Mouse (Mus musculus) olfactory bulb, adult 2 months (tissue): ENCODE data around the gene Abca15. TPM values are rescaled to one million over a fixed set of nuclear protein-coding genes. Genes with fewer than 3 reads are reported as not detected.

Experiments used
- H3K27ac ChIP-seq: fragments of 200-500 bp; 2 replicates; pipeline ENCODE4 v1.5.1; 2012; ENCODE audit warnings: low read depth, low read length; ENCODE audit not compliant: insufficient read depth
- H3K4me1 ChIP-seq: fragments of 200-500 bp; 2 replicates; pipeline ENCODE4 v1.6.1; 2012; ENCODE audit warnings: low read length; ENCODE audit not compliant: control insufficient read depth, insufficient read depth
- H3K4me3 ChIP-seq: fragments of 200-500 bp; 2 replicates; pipeline ENCODE4 v1.5.1; 2012; ENCODE audit warnings: mild to moderate bottlenecking, low read depth, low read length, moderate library complexity; ENCODE audit not compliant: insufficient read depth
- CTCF ChIP-seq: fragments of 200-500 bp; IDR thresholded peaks from 2 replicates; pipeline ENCODE4 v1.5.1; 2012; ENCODE audit warnings: low read depth, mild to moderate bottlenecking, low read length, moderate library complexity; ENCODE audit not compliant: insufficient read depth
- POLR2A ChIP-seq: fragments of 200-500 bp; IDR thresholded peaks from 2 replicates; pipeline ENCODE4 v1.6.1; 2012; ENCODE audit warnings: mild to moderate bottlenecking, low read depth, low read length, moderate library complexity; ENCODE audit not compliant: insufficient read depth
- WGBS: fragments of 180-500 bp; shearing (Covaris S2); methylation state at CpG from one replicate; pipeline ENCODE4 v1.1.7; 2018; 5-methylcytosine and 5-hydroxymethylcytosine counted together
- polyA plus RNA-seq: library from polyadenylated mRNA; stranded (reverse); fragments of >200 nt; gene quantifications from 2 replicates; pipeline ENCODE4 v1.2.4, GENCODE M21; 2012; ENCODE audit warnings: low replicate concordance; ENCODE audit not compliant: missing spikeins, insufficient read depth, insufficient read length

The Abca15 gene
- polyA plus RNA-seq, 1 experiment, result not detected

DNA sequence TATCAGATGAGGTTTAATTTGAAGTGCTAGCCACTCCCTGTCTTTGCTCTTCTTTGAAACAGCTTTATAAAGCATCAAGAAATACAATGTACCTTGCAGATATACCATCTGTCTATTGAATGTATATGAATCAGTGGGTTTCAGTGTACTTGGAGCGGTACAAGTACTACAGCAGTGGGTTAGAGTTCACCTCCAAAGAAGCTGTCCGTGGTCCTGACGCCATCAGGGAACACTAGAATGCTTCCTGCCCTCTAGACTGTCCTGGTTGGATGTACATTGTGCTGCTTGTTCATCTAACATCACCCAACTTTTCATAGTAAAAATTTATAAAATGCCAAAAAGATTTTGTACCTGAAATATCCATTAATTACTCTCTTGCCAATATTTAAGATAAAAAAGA, 98.2 kb downstream of the Abca15 start:
- TF ChIP-seq POLR2A (no peak), CTCF (no peak)
- Histone ChIP-seq H3K27ac (no peak overlapping the region), H3K4me3 (no peak overlapping the region), H3K4me1 (no peaks in the 10 kb centered on the region)
- WGBS, result 32% methylated on average over 3 of the region's 3 CpGs

DNA sequence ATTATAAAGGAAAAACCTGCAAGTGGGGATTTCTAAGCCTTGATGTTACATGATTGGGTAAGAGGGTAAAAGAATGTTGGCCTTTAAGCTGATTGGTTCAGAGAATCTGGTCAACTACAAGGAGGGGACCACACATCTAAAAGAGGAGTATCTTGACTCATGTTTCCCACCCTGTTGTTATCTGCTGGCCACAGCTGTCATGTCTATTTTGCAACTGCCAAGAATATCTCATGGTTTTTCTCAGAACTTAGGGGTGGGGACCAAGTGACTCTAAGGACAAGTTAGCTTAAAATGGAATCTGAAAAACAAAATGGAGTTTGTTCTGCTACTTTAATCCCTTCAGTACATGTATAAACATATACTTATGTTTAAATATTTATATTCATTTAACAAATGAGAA, 103.0 kb downstream of the Abca15 start:
- Histone ChIP-seq H3K4me3 (no peak overlapping the region), H3K4me1 (no peaks in the 10 kb centered on the region), H3K27ac (no peak overlapping the region)
- TF ChIP-seq POLR2A (no peak), CTCF (no peak)

Other genes starting within 250 kb of the Abca15 start
- gene Dnah3, start 233.4 kb upstream of the Abca15 start, polyA plus RNA-seq, result not detected in 2 replicates
- not detected in 2 replicates for gene Tmem159, start 226.3 kb upstream of the Abca15 start, polyA plus RNA-seq
- not detected in 2 replicates for gene Zp2, start 183.4 kb upstream of the Abca15 start, polyA plus RNA-seq
- not detected in 2 replicates for gene Anks4b, start 154.8 kb upstream of the Abca15 start, polyA plus RNA-seq
- not detected in 2 replicates for gene Crym, start 126.6 kb upstream of the Abca15 start, polyA plus RNA-seq
- not detected in 2 replicates for gene Abca14, start 124.7 kb upstream of the Abca15 start, polyA plus RNA-seq
- gene Abca16, start 81.0 kb downstream of the Abca15 start, polyA plus RNA-seq, result not detected in 2 replicates